Mouse (Mus musculus): ENCODE measurements around the gene Susd6. TPM values are rescaled to one million over a fixed set of nuclear protein-coding genes. Genes with fewer than 3 reads are reported as not detected.

The Susd6 gene
- polyA plus RNA-seq, 1 experiment = 12.1 TPM

GRCm38 (mm10) chr12:80924205-80924604 lies 133.9 kb downstream of the Susd6 start:
- no peak overlapping the region for H3K4me3 ChIP-seq (ENCODE audit: insufficient read depth, low read depth, low read length)
- peaks cover 3% of the 10 kb centered on the region; the same call in 1 of the 2 replicates for H3K4me1 ChIP-seq (ENCODE audit: control insufficient read depth, insufficient read depth, insufficient read length, low read length)
- H3K27ac ChIP-seq (replicated peaks; ENCODE audit: low read depth, low read length) = no peak overlapping the region

GRCm38 (mm10) chr12:80925919-80926318 lies 135.6 kb downstream of the Susd6 start:
- H3K4me3 ChIP-seq (ENCODE audit: insufficient read depth, low read depth, low read length) = no peak overlapping the region
- H3K27ac ChIP-seq (replicated peaks; ENCODE audit: low read depth, low read length) = no peak overlapping the region
- peaks cover 3% of the 10 kb centered on the region; the same call in 1 of the 2 replicates for H3K4me1 ChIP-seq (ENCODE audit: control insufficient read depth, insufficient read depth, insufficient read length, low read length)

GRCm38 (mm10) chr12:80926550-80926949 lies 136.2 kb downstream of the Susd6 start:
- no peak overlapping the region for H3K4me3 ChIP-seq (ENCODE audit: insufficient read depth, low read depth, low read length)
- peaks cover 3% of the 10 kb centered on the region; the same call in 1 of the 2 replicates for H3K4me1 ChIP-seq (ENCODE audit: control insufficient read depth, insufficient read depth, insufficient read length, low read length)
- H3K27ac ChIP-seq (replicated peaks; ENCODE audit: low read depth, low read length) = no peak overlapping the region

GRCm38 (mm10) chr12:80927518-80927917 lies 137.2 kb downstream of the Susd6 start:
- H3K4me1 ChIP-seq (ENCODE audit: control insufficient read depth, insufficient read depth, insufficient read length, low read length) = peaks cover 3% of the 10 kb centered on the region; the same call in 1 of the 2 replicates
- H3K4me3 ChIP-seq (ENCODE audit: insufficient read depth, low read depth, low read length) = no peak overlapping the region
- no peak overlapping the region for H3K27ac ChIP-seq (replicated peaks; ENCODE audit: low read depth, low read length)

- no peak overlapping the region for H3K27ac ChIP-seq (replicated peaks; ENCODE audit: low read depth, low read length)
- H3K4me3 ChIP-seq (ENCODE audit: insufficient read depth, low read depth, low read length) = no peak overlapping the region
- H3K4me1 ChIP-seq (ENCODE audit: control insufficient read depth, insufficient read depth, insufficient read length, low read length) = peaks cover 3% of the 10 kb centered on the region; the same call in 1 of the 2 replicates
Observed at GRCm38 (mm10) chr12:80928881-80929280, 138.6 kb downstream of the Susd6 start.

- Histone ChIP-seq H3K27ac (replicated peaks; ENCODE audit: low read depth, low read length) (no peak overlapping the region), H3K4me1 (ENCODE audit: control insufficient read depth, insufficient read depth, insufficient read length, low read length) (peaks cover 3% of the 10 kb centered on the region; the same call in 1 of the 2 replicates), H3K4me3 (ENCODE audit: insufficient read depth, low read depth, low read length) (no peak overlapping the region)
Observed at GRCm38 (mm10) chr12:80930141-80930540, 139.8 kb downstream of the Susd6 start.

Other genes starting within 250 kb of the Susd6 start
- 16.8 and 20.8 TPM in 2 replicates for gene Slc39a9, start 146.6 kb upstream of the Susd6 start, polyA plus RNA-seq (2012; ENCODE audit: insufficient read depth, insufficient read length, missing spikeins)
- 21.9 and 23.5 TPM in 2 replicates for gene Erh, start 146.2 kb upstream of the Susd6 start, polyA plus RNA-seq (2012; ENCODE audit: insufficient read depth, insufficient read length, missing spikeins)
- gene Plekhd1, start 97.9 kb upstream of the Susd6 start, polyA plus RNA-seq (2012; ENCODE audit: insufficient read depth, insufficient read length, missing spikeins) = not detected in 2 replicates
- not detected in 2 replicates for gene Ccdc177, start 29.8 kb upstream of the Susd6 start, polyA plus RNA-seq (2012; ENCODE audit: insufficient read depth, insufficient read length, missing spikeins)
- 150 and 196 TPM in 2 replicates for gene Srsf5, start 155.0 kb downstream of the Susd6 start, polyA plus RNA-seq (2012; ENCODE audit: insufficient read depth, insufficient read length, missing spikeins)
- 0.63 TPM in 1 of 2 replicates, not detected in the other for gene Slc10a1, start 178.2 kb downstream of the Susd6 start, polyA plus RNA-seq (2012; ENCODE audit: insufficient read depth, insufficient read length, missing spikeins)
- gene Smoc1, start 236.3 kb downstream of the Susd6 start, polyA plus RNA-seq (2012; ENCODE audit: insufficient read depth, insufficient read length, missing spikeins) = 34.0 and 35.6 TPM in 2 replicates